Mouse (Mus musculus) liver, adult 2 months (tissue): ENCODE data around the gene Sema4b.

Experiments
- CTCF ChIP-seq: fragments of 200-500 bp; IDR thresholded peaks from 2 replicates; pipeline ENCODE4 v1.5.1; 2011; ENCODE audit warnings: low read depth, low read length, control low read depth
- POLR2A ChIP-seq: fragments of 200-500 bp; IDR thresholded peaks from 2 replicates; pipeline ENCODE4 v1.6.1; 2011; ENCODE audit warnings: low read length, control low read depth; ENCODE audit not compliant: insufficient read depth; ENCODE audit errors: extremely low read depth

GRCm38 (mm10) chr7:80210982-80211381 lies 24.3 kb downstream of the Sema4b start:
- TF ChIP-seq CTCF (no peak), POLR2A (no peak)
